Mouse (Mus musculus) olfactory bulb, adult 2 months (tissue): Measurements from ENCODE around the gene Nhlh1.

ENCODE experiments used
- CTCF ChIP-seq: fragments of 200-500 bp; IDR thresholded peaks from 2 replicates; pipeline ENCODE4 v1.5.1; 2012; ENCODE audit warnings: low read depth, mild to moderate bottlenecking, low read length, moderate library complexity; ENCODE audit not compliant: insufficient read depth
- POLR2A ChIP-seq: fragments of 200-500 bp; IDR thresholded peaks from 2 replicates; pipeline ENCODE4 v1.6.1; 2012; ENCODE audit warnings: mild to moderate bottlenecking, low read depth, low read length, moderate library complexity; ENCODE audit not compliant: insufficient read depth

DNA sequence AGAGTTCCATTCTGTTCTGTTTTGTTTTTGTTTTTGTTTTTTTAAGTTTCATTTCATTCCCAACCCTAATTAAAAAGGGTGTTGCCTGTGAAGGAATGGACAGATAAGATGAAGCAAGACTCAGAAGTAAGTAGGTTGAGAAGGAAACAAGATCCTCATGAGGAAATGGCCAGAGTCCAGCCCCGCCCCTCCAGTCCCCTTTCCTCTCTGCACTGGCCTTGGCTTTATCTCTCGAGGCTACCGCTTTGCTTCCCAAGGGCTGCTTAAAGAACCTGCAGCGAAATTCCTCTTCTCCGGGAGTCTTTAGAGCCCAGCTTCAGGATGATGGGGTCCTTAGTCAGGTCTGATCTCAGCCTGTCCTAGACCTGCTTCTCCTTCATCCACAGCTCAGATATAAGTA lies 20.6 kb upstream of the Nhlh1 start:
- TF ChIP-seq CTCF (no peak), POLR2A (no peak)
